In the genomic region with DNA sequence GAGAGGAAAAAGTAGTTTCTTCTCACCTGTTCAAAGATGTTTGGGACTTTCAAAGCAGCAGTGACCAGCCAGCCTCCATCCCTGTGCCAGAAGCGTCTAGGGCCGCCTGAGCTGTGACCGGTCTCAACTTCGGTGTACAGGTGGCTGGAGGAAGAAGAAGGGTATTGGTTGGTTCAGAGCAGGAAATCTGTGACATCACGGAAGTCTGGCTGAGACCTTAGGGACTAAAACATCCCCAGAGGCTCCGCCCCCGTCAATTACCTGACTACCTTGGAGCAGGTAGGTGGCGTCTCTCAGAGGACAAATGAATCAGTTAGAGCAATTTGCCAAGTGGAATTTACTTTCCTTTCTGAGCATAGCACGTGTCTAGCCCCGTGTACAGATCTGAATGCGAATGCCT, we compare ENCODE assay signal across 8 mouse cellular contexts. TPM values are rescaled to one million over a fixed set of nuclear protein-coding genes. Genes with fewer than 3 reads are reported as not detected.
DNase-seq lines count a peak whose midpoint lies in the region; ATAC-seq and TF ChIP-seq lines count a peak whose summit lies in the region.

Gene Lnx1, minus strand, starts transcription at position 147 of the 400 bp plus-strand sequence.

- H3K4me1 ChIP-seq in cerebellum, adult 2 months (ENCODE audit: control insufficient read depth, insufficient read depth, low read length), result no peaks in the 10 kb centered on the region; the same call in 1 of the 2 replicates
- H3K4me1 ChIP-seq in intestine, embryonic 15.5 days (replicated peaks), result no peaks in the 10 kb centered on the region
- peaks cover 10% of the 10 kb centered on the region for H3K4me1 ChIP-seq in limb, embryonic 11.5 days (ENCODE audit: control insufficient read depth, insufficient read depth, low read length)
- H3K4me1 ChIP-seq in neural tube, embryonic 14.5 days (ENCODE audit: control insufficient read depth, insufficient read depth, low read length), result no peaks in the 10 kb centered on the region

- peak; percentile 81 for ATAC-seq in intestine, embryonic 15.5 days
- no peak for ATAC-seq in limb, embryonic 11.5 days (ENCODE audit: insufficient number of reproducible peaks, low FRiP score, low TSS enrichment, low read depth)
- ATAC-seq in neural tube, embryonic 14.5 days (ENCODE audit: low read depth), result no peak

- peak within 1 kb of the TSS; percentile 57 for H3K4me2 ChIP-seq in intestine, embryonic 15.5 days (replicated peaks)
- H3K4me2 ChIP-seq in limb, embryonic 11.5 days (ENCODE audit: low read depth, severe bottlenecking), result peak within 1 kb of the TSS; percentile 45; the same call in 1 of the 2 replicates
- H3K4me2 ChIP-seq in neural tube, embryonic 14.5 days (ENCODE audit: low read depth, low read length), result no peak within 1 kb of the TSS

- TF ChIP-seq POLR2A in cerebellum, adult 2 months (IDR thresholded peaks at IDR 0.05; ENCODE audit: borderline replicate concordance, insufficient read depth, low read length), result no peak

- no peak for DNase-seq in cerebellum, adult 2 months
- no peak for DNase-seq in cerebellum, postnatal 36 days
- DNase-seq in fat pad, adult 2 months (ENCODE audit: extremely low read depth, low read depth, low spot score), result peak; percentile 57
- no peak for DNase-seq in limb, embryonic 11.5 days (ENCODE audit: low spot score)
- no peak for DNase-seq in cerebellum, adult 9-10 months
- no peak for DNase-seq in gastrocnemius, adult 8-10 months (ENCODE audit: low spot score in 2 of 2)

- no peaks in the 10 kb centered on the region; the same call in 1 of the 2 replicates for H3K27me3 ChIP-seq in cerebellum, adult 2 months (ENCODE audit: control insufficient read depth, insufficient read depth, low read length)
- H3K27me3 ChIP-seq in intestine, embryonic 15.5 days (replicated peaks), result no peaks in the 10 kb centered on the region
- no peaks in the 10 kb centered on the region for H3K27me3 ChIP-seq in limb, embryonic 11.5 days (ENCODE audit: control insufficient read depth, insufficient read depth, low read length)
- H3K27me3 ChIP-seq in neural tube, embryonic 14.5 days (ENCODE audit: control insufficient read depth, insufficient read depth, low read length), result 0 out of 2 replicates have a peak, but pooled peaks cover 2% of the 10 kb centered on the region

- H3K36me3 ChIP-seq in intestine, embryonic 15.5 days, result no peaks in the 10 kb centered on the region
- H3K36me3 ChIP-seq in limb, embryonic 11.5 days (ENCODE audit: control insufficient read depth, insufficient read depth, low read length), result no peaks in the 10 kb centered on the region
- H3K36me3 ChIP-seq in neural tube, embryonic 14.5 days (ENCODE audit: control insufficient read depth, insufficient read depth, low read length), result no peaks in the 10 kb centered on the region

- no peak for TF ChIP-seq CTCF in cerebellum, adult 2 months (IDR thresholded peaks at IDR 0.05; ENCODE audit: borderline replicate concordance, insufficient read depth, low read depth, low read length)

- H3K9me3 ChIP-seq in intestine, embryonic 15.5 days, result no peaks in the 10 kb centered on the region
- no peaks in the 10 kb centered on the region for H3K9me3 ChIP-seq in limb, embryonic 11.5 days (ENCODE audit: control insufficient read depth, low read length)
- H3K9me3 ChIP-seq in neural tube, embryonic 14.5 days (ENCODE audit: control insufficient read depth, low read length), result no peaks in the 10 kb centered on the region

- 83% methylated on average over 11 of the region's 11 CpGs for WGBS in cerebellum, adult 2 months
- WGBS in intestine, embryonic 15.5 days, result 51% methylated on average over 11 of the region's 11 CpGs
- 61% methylated on average over 11 of the region's 11 CpGs for WGBS in limb, embryonic 11.5 days
- WGBS in neural tube, embryonic 14.5 days, result 56% methylated on average over 11 of the region's 11 CpGs

- no peak within 1 kb of the TSS for H3K4me3 ChIP-seq in cerebellum, adult 2 months (replicated peaks; ENCODE audit: insufficient read depth, low read depth, low read length)
- peak within 1 kb of the TSS; percentile 14; the same call in 1 of the 2 replicates for H3K4me3 ChIP-seq in intestine, embryonic 15.5 days (replicated peaks)
- H3K4me3 ChIP-seq in limb, embryonic 11.5 days (ENCODE audit: low read depth, low read length), result 0 out of 2 replicates have a peak within 1 kb of the TSS, but pooled peaks have one; percentile 30
- no peak within 1 kb of the TSS for H3K4me3 ChIP-seq in neural tube, embryonic 14.5 days (ENCODE audit: low read depth, low read length)

- H3K9ac ChIP-seq in intestine, embryonic 15.5 days, result no peak within 1 kb of the TSS
- H3K9ac ChIP-seq in limb, embryonic 11.5 days (ENCODE audit: low read length), result peak within 1 kb of the TSS; percentile 27; the same call in 1 of the 2 replicates
- no peak within 1 kb of the TSS for H3K9ac ChIP-seq in neural tube, embryonic 14.5 days (replicated peaks; ENCODE audit: low read depth, low read length)

- no peak within 1 kb of the TSS for H3K27ac ChIP-seq in cerebellum, adult 2 months (ENCODE audit: insufficient read depth, low read length)
- H3K27ac ChIP-seq in intestine, embryonic 15.5 days, result peak within 1 kb of the TSS; percentile 24; the same call in 1 of the 2 replicates
- H3K27ac ChIP-seq in limb, embryonic 11.5 days (replicated peaks; ENCODE audit: low read depth, low read length), result no peak within 1 kb of the TSS
- no peak within 1 kb of the TSS for H3K27ac ChIP-seq in neural tube, embryonic 14.5 days (ENCODE audit: low read depth, low read length)

RNA-seq across cellular contexts. Expression of gene Lnx1, which starts in this region (rescaled TPM):
- 31.0 and 31.8 TPM in 2 replicates for polyA plus RNA-seq in cerebellum, adult 2 months (2012; rRNA removed)
- 5.9 and 6.0 TPM in 2 replicates for polyA plus RNA-seq in intestine, embryonic 15.5 days (2015; fragmentation: Nextera tagmentation; extraction: Ambion mirVana)
- polyA plus RNA-seq in limb, embryonic 11.5 days (2014; fragmentation: Nextera tagmentation; extraction: Ambion mirVana), result 1.6 and 2.0 TPM in 2 replicates
- 7.7 and 12.6 TPM in 2 replicates for polyA plus RNA-seq in neural tube, embryonic 14.5 days (2014; fragmentation: Nextera tagmentation; extraction: Ambion mirVana)
- 1 to 10 TPM; 2.1 to 4.0 (median 3.0) TPM for total RNA-seq in gastrocnemius, adult 8-10 months (2022)

Comparison
In these comparisons a context has a peak if more than half of its experiments do, and no peak if none do; other contexts are left out.
1. H3K4me3 ChIP-seq: peak in intestine, embryonic 15.5 days (single experiment) and limb, embryonic 11.5 days (single experiment); none in cerebellum, adult 2 months (single experiment) and neural tube, embryonic 14.5 days (single experiment).